Mouse (Mus musculus) liver, embryonic 14.5 days (tissue): ENCODE data around the gene Tpbg. TPM values are rescaled to one million over a fixed set of nuclear protein-coding genes. Genes with fewer than 3 reads are reported as not detected.

Experiments used
- ATAC-seq: fragments of 200-750 bp; cut with Nextera tagmentation; 2 replicates; pipeline ENCODE4 v1.8.0; 2017; ENCODE audit warnings: moderate number of reproducible peaks, mild to moderate bottlenecking, moderate library complexity; ENCODE audit not compliant: insufficient read depth
- DNase-seq, 3 experiments: peaks; one replicate each; pipeline ENCODE4 v3.0.0-alpha.2; 2012 to 2013; ENCODE audit warnings: low read depth in 3 of 3, low spot score in 3 of 3
- H3K27ac ChIP-seq: fragments of 300-500 bp; sonication (generic); 2 replicates; pipeline ENCODE4 v1.5.1; 2014; ENCODE audit warnings: moderate library complexity, mild to moderate bottlenecking, control low read depth, inconsistent platforms
- H3K27me3 ChIP-seq: fragments of 300-500 bp; sonication (generic); 2 replicates; pipeline ENCODE4 v1.6.1; 2014; ENCODE audit warnings: mild to moderate bottlenecking, low read length, moderate library complexity; ENCODE audit not compliant: control insufficient read depth, insufficient read depth
- H3K36me3 ChIP-seq: fragments of 300-500 bp; sonication (generic); replicated peaks from 2 replicates; pipeline ENCODE4 v1.6.1; 2014; ENCODE audit warnings: low read depth; ENCODE audit not compliant: control insufficient read depth, insufficient read depth
- H3K4me1 ChIP-seq, 2 experiments: fragments of 200-500 bp in 1 of 2; fragments of 300-500 bp in 1 of 2; sonication (generic) in 1 of 2; replicated peaks; 2 replicates each; pipeline ENCODE4 v1.6.1; 2012 to 2014; ENCODE audit warnings: antibody characterized with exemption in 1 of 2, inconsistent platforms in 1 of 2, low read length in 1 of 2; ENCODE audit not compliant: control insufficient read depth in 2 of 2, insufficient read depth in 2 of 2
- H3K4me2 ChIP-seq: fragments of 300-500 bp; sonication (generic); 2 replicates; pipeline ENCODE4 v1.6.1; 2014; ENCODE audit warnings: low read depth, mild to moderate bottlenecking, control low read depth, moderate library complexity
- H3K4me3 ChIP-seq, 2 experiments: fragments of 200-500 bp in 1 of 2; fragments of 300-500 bp in 1 of 2; sonication (generic) in 1 of 2; 2 replicates each; pipeline ENCODE4 v1.5.1; 2012 to 2014; ENCODE audit warnings: low read depth in 2 of 2, low read length in 2 of 2, mild to moderate bottlenecking in 2 of 2, control low read depth in 1 of 2, inconsistent platforms in 1 of 2, moderate library complexity in 1 of 2; ENCODE audit not compliant: insufficient read depth in 1 of 2
- H3K9ac ChIP-seq: fragments of 300-500 bp; sonication (generic); replicated peaks from 2 replicates; pipeline ENCODE4 v1.6.1; 2014; ENCODE audit warnings: mild to moderate bottlenecking, control low read depth, moderate library complexity
- H3K9me3 ChIP-seq: fragments of 300-500 bp; sonication (generic); 2 replicates; pipeline ENCODE4 v1.6.1; 2016; ENCODE audit warnings: low read length, mixed read lengths; ENCODE audit not compliant: control insufficient read depth
- CTCF ChIP-seq: IDR thresholded peaks from 2 replicates; pipeline ENCODE4 v1.5.1; 2016; ENCODE audit warnings: antibody characterized with exemption, low read depth, control low read depth
- EP300 ChIP-seq: IDR thresholded peaks from 2 replicates; pipeline ENCODE4 v1.6.1; 2016; ENCODE audit warnings: antibody characterized with exemption, low read depth
- WGBS: fragments of 180-500 bp; shearing (Covaris S2); extraction: QIAGEN DNeasy Blood & Tissue Kit; methylation state at CpG from one replicate; pipeline ENCODE4 v1.1.7; 2014; ENCODE audit not compliant: insufficient replicate concordance; 5-methylcytosine and 5-hydroxymethylcytosine counted together
- polyA plus RNA-seq, 2 experiments: library from polyadenylated mRNA; depleted of rRNA in 1 of 2; stranded (reverse) in 1 of 2; unstranded in 1 of 2; fragments of >200 nt; fragmentation: Nextera tagmentation in 1 of 2; extraction: Ambion mirVana in 1 of 2; gene quantifications; 2 replicates each; pipeline versions ENCODE4 v1.2.1 to v1.2.3; 2012 to 2014

Gene Tpbg
- polyA plus RNA-seq, 2 experiments = 0.17 to 0.27 TPM

DNA sequence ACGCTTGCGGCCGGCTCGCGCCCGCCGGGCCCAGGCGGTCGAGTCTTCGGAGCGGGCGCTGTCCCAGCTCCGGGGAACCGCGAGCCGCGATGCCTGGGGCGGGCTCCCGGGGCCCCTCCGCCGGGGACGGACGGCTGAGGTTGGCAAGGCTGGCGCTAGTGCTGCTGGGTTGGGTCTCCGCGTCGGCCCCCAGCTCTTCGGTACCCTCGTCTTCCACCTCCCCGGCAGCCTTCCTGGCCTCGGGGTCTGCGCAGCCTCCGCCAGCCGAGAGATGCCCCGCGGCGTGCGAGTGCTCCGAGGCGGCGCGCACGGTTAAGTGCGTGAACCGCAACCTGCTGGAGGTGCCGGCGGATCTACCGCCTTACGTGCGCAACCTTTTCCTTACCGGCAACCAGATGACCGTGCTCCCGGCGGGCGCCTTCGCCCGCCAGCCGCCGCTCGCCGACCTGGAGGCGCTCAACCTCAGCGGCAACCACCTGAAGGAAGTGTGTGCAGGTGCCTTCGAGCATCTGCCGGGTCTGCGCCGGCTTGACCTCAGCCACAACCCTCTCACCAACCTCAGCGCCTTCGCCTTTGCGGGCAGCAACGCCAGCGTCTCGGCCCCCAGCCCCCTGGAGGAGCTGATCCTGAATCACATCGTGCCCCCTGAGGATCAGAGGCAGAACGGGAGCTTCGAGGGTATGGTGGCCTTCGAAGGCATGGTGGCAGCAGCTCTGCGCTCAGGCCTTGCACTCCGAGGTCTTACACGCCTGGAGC is 1.9 kb downstream of the Tpbg start:
- TF ChIP-seq CTCF = no peak
- TF ChIP-seq EP300 = no peak
- no peak overlapping the region for H3K9ac ChIP-seq
- H3K4me1 ChIP-seq = no peaks in the 10 kb centered on the region
- H3K27me3 ChIP-seq = peaks cover 43% of the 10 kb centered on the region
- no peaks in the 10 kb centered on the region for H3K36me3 ChIP-seq
- peak overlapping the region; percentile 39 to 65; a peak in 3 of 4 replicates for H3K4me3 ChIP-seq
- no peaks in the 10 kb centered on the region for H3K9me3 ChIP-seq
- ATAC-seq (no peak), DNase-seq (no peak)
- H3K27ac ChIP-seq = no peak overlapping the region
- peak overlapping the region; percentile 56 for H3K4me2 ChIP-seq
- 4% methylated on average over 80 of the region's 80 CpGs for WGBS

DNA sequence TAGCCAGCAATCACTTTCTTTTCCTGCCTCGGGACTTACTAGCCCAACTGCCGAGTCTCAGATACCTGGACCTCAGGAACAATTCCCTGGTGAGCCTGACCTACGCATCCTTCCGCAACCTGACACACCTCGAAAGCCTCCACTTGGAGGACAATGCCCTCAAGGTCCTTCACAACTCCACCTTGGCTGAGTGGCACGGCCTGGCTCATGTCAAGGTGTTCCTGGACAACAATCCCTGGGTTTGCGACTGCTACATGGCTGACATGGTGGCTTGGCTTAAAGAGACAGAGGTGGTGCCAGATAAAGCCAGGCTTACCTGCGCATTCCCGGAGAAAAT is 2.4 kb downstream of the Tpbg start:
- no peaks in the 10 kb centered on the region for H3K4me1 ChIP-seq
- H3K4me2 ChIP-seq = no peak overlapping the region
- 63% methylated on average over 9 of the region's 9 CpGs for WGBS
- H3K4me3 ChIP-seq = no peak overlapping the region
- peaks cover 43% of the 10 kb centered on the region for H3K27me3 ChIP-seq
- DNase-seq (no peak), ATAC-seq (no peak)
- H3K36me3 ChIP-seq = no peaks in the 10 kb centered on the region
- H3K27ac ChIP-seq = no peak overlapping the region
- TF ChIP-seq EP300 = no peak
- no peak for TF ChIP-seq CTCF
- no peaks in the 10 kb centered on the region for H3K9me3 ChIP-seq
- no peak overlapping the region for H3K9ac ChIP-seq

DNA sequence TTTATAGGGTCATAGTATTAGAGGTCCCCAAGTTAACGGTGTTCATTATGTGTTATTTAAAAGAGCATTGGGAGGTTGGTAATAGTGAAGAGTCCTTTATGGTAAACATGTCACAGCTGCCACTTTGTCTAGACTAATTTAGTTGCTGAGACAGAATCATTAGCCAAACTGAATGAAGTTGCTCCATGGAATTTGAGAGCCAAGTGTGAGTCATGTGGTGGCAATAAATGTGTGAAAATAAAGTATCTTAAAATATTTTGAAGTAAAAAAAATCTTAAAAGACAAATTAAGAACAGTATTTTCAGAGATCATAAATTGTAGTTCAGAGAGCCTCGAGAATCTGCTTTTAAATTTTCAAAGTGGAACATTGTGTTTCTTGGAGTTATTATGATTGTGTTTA is 4.0 kb downstream of the Tpbg start:
- Histone ChIP-seq H3K36me3 (no peaks in the 10 kb centered on the region), H3K4me1 (no peaks in the 10 kb centered on the region), H3K4me2 (no peak overlapping the region), H3K9me3 (no peaks in the 10 kb centered on the region), H3K4me3 (no peak overlapping the region), H3K27me3 (peaks cover 42% of the 10 kb centered on the region), H3K27ac (no peak overlapping the region), H3K9ac (no peak overlapping the region)
- TF ChIP-seq CTCF (no peak), EP300 (no peak)
- DNase-seq (no peak), ATAC-seq (no peak)
- WGBS = 54% methylated on average over 2 of the region's 2 CpGs

DNA sequence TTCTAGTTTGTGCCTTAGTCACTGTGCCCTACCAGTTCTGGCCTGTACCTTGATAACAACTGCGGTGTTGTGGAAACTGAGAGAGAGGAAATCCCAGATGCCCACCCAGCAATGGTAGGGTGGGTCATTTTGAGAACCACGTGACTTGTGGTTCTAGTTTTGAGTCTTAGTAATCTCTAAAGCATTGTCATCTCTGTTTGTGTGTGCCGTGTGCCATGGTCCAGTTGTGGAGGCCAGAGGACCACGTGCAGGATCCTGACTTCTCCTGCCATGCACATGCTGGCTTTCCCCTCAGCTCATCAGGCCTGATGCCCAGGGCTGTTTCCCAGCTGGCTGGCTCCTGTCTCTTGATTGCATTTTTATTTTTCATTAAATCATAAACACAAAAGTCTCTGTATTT is 12.6 kb downstream of the Tpbg start:
- DNase-seq = no peak
- WGBS = 43% methylated on average over 4 of the region's 4 CpGs
- no peak overlapping the region for H3K4me3 ChIP-seq

DNA sequence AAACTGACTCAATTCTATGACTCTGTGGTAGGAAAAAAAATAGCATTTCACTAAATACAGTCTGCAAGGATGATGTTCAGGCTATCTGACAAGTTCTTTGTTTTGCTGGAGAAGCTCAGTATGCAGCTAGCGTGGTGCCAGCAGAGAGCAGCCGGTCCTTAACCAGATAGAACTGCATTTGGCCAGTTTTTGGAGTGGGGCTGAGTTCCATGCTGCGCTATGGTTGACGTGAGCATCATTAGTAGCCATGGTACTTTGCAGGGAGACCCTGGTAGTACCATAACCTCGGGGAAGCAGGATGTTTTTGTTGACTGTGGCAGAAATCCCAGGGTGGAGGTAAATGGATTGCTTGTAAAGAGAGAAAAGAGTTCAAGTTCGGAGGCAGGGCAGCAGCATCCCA is 14.3 kb downstream of the Tpbg start:
- no peak for TF ChIP-seq CTCF
- TF ChIP-seq EP300 = no peak
- Histone ChIP-seq H3K4me3 (no peak overlapping the region), H3K4me1 (no peaks in the 10 kb centered on the region), H3K36me3 (no peaks in the 10 kb centered on the region), H3K9ac (no peak overlapping the region), H3K9me3 (no peaks in the 10 kb centered on the region), H3K27ac (no peak overlapping the region), H3K4me2 (no peak overlapping the region), H3K27me3 (no peaks in the 10 kb centered on the region)
- ATAC-seq = no peak
- 46% methylated on average over 6 of the region's 6 CpGs for WGBS
- no peak for DNase-seq

More for the DNA sequence above, 12.6 kb downstream of the Tpbg start:
- Histone ChIP-seq H3K9ac (no peak overlapping the region), H3K4me2 (no peak overlapping the region), H3K36me3 (no peaks in the 10 kb centered on the region), H3K9me3 (no peaks in the 10 kb centered on the region), H3K27ac (no peak overlapping the region), H3K4me1 (no peaks in the 10 kb centered on the region), H3K27me3 (no peaks in the 10 kb centered on the region)
- no peak for ATAC-seq
- TF ChIP-seq CTCF = no peak
- TF ChIP-seq EP300 = no peak
